Mouse (Mus musculus) hematopoietic multipotent progenitor cell, adult 10-12 weeks (in vitro differentiated cells): ENCODE data around the gene Krtap31-1. TPM values are rescaled to one million over a fixed set of nuclear protein-coding genes. Genes with fewer than 3 reads are reported as not detected.

Experiments used
- polyA plus RNA-seq: library from polyadenylated mRNA; stranded (reverse); fragments of >175 nt; gene quantifications from 2 replicates; pipeline ENCODE4 v1.2.3, GENCODE M21; 2012; ENCODE audit warnings: low replicate concordance

Gene Krtap31-1
- polyA plus RNA-seq, result not detected in 2 replicates

GRCm38 (mm10) chr11:99907620-99908019 is at the start of gene Krtap31-1:
Gene Krtap31-1 (plus strand): TSS chr11:99907920.

GRCm38 (mm10) chr11:99864176-99864575 is 43.5 kb upstream of the Krtap31-1 start, which contains the start of gene Gm11559:
Gene Gm11559 (plus strand): TSS chr11:99864476.

GRCm38 (mm10) chr11:99873089-99873488 is 34.6 kb upstream of the Krtap31-1 start, which contains the start of gene Krtap9-1:
Gene Krtap9-1 (plus strand): TSS chr11:99873389.

GRCm38 (mm10) chr11:99878887-99879286 is 28.8 kb upstream of the Krtap31-1 start, which contains the start of gene Gm11567:
Gene Gm11567 (plus strand): TSS chr11:99879187.

GRCm38 (mm10) chr11:99914451-99914850 is 6.7 kb downstream of the Krtap31-1 start, which contains the start of gene Gm11565:
Gene Gm11565 (plus strand): TSS chr11:99914751.

GRCm38 (mm10) chr11:99935991-99936390 is 28.3 kb downstream of the Krtap31-1 start, which contains the start of gene Krtap31-2:
Gene Krtap31-2 (plus strand): TSS chr11:99936291.

GRCm38 (mm10) chr11:99948175-99948574 is 40.5 kb downstream of the Krtap31-1 start, which contains the start of gene Krtap9-5:
Gene Krtap9-5 (plus strand): TSS chr11:99948475.

Other genes with a start within 250 kb of the Krtap31-1 start
- not detected in 2 replicates for gene Gm11563, start 249.0 kb upstream of the Krtap31-1 start, polyA plus RNA-seq
- gene Krtap4-6, start 242.0 kb upstream of the Krtap31-1 start, polyA plus RNA-seq, result not detected in 2 replicates
- gene Gm14190, start 217.2 kb upstream of the Krtap31-1 start, polyA plus RNA-seq, result not detected in 2 replicates
- gene Gm14180, start 173.6 kb upstream of the Krtap31-1 start, polyA plus RNA-seq, result not detected in 2 replicates
- gene Gm11595, start 135.0 kb upstream of the Krtap31-1 start, polyA plus RNA-seq, result not detected in 2 replicates
- gene Krtap4-8, start 127.2 kb upstream of the Krtap31-1 start, polyA plus RNA-seq, result not detected in 2 replicates
- gene Krtap4-9, start 122.7 kb upstream of the Krtap31-1 start, polyA plus RNA-seq, result not detected in 2 replicates
- not detected in 2 replicates for gene Gm11596, start 114.5 kb upstream of the Krtap31-1 start, polyA plus RNA-seq
- gene Gm11569, start 109.0 kb upstream of the Krtap31-1 start, polyA plus RNA-seq, result not detected in 2 replicates
- gene Gm11554, start 103.5 kb upstream of the Krtap31-1 start, polyA plus RNA-seq, result not detected in 2 replicates
- not detected in 2 replicates for gene Krtap4-13, start 98.0 kb upstream of the Krtap31-1 start, polyA plus RNA-seq
- not detected in 2 replicates for gene Gm11564, start 92.3 kb upstream of the Krtap31-1 start, polyA plus RNA-seq
- gene 2300003K06Rik, start 69.9 kb upstream of the Krtap31-1 start, polyA plus RNA-seq, result not detected in 2 replicates
- not detected in 2 replicates for gene Krtap4-16, start 56.3 kb upstream of the Krtap31-1 start, polyA plus RNA-seq
- gene Gm11568, start 50.0 kb upstream of the Krtap31-1 start, polyA plus RNA-seq, result not detected in 2 replicates
- gene Gm11559, start 43.4 kb upstream of the Krtap31-1 start, polyA plus RNA-seq, result not detected in 2 replicates
- not detected in 2 replicates for gene Krtap9-1, start 34.5 kb upstream of the Krtap31-1 start, polyA plus RNA-seq
- gene Gm11567, start 28.7 kb upstream of the Krtap31-1 start, polyA plus RNA-seq, result not detected in 2 replicates
- gene Gm11565, start 6.8 kb downstream of the Krtap31-1 start, polyA plus RNA-seq, result not detected in 2 replicates
- not detected in 2 replicates for gene Krtap31-2, start 28.4 kb downstream of the Krtap31-1 start, polyA plus RNA-seq
- gene Krtap9-5, start 40.6 kb downstream of the Krtap31-1 start, polyA plus RNA-seq, result not detected in 2 replicates
- gene Krtap29-1, start 71.1 kb downstream of the Krtap31-1 start, polyA plus RNA-seq, result not detected in 2 replicates
- not detected in 2 replicates for gene Krtap16-1, start 78.7 kb downstream of the Krtap31-1 start, polyA plus RNA-seq
- not detected in 2 replicates for gene Krtap17-1, start 86.1 kb downstream of the Krtap31-1 start, polyA plus RNA-seq
- gene Krt33a, start 108.3 kb downstream of the Krtap31-1 start, polyA plus RNA-seq, result not detected in 2 replicates
- not detected in 2 replicates for gene Krt33b, start 121.9 kb downstream of the Krtap31-1 start, polyA plus RNA-seq
- not detected in 2 replicates for gene Krt34, start 133.6 kb downstream of the Krtap31-1 start, polyA plus RNA-seq
- gene Krt31, start 142.6 kb downstream of the Krtap31-1 start, polyA plus RNA-seq, result not detected in 2 replicates
- gene Krt32, start 180.3 kb downstream of the Krtap31-1 start, polyA plus RNA-seq, result not detected in 2 replicates
- 0.13 TPM in 1 of 2 replicates, not detected in the other for gene Krt35, start 188.3 kb downstream of the Krtap31-1 start, polyA plus RNA-seq
- gene Krt36, start 197.7 kb downstream of the Krtap31-1 start, polyA plus RNA-seq, result not detected in 2 replicates
- gene Krt13, start 213.6 kb downstream of the Krtap31-1 start, polyA plus RNA-seq, result 0.33 TPM in 1 of 2 replicates, not detected in the other
- not detected in 2 replicates for gene Krt15, start 228.0 kb downstream of the Krtap31-1 start, polyA plus RNA-seq
- gene Krt19, start 240.7 kb downstream of the Krtap31-1 start, polyA plus RNA-seq, result 0.12 and 0.14 TPM in 2 replicates